Mouse (Mus musculus): ENCODE results near the gene Tnfsf8.

GRCm38 (mm10) chr4:63783826-63784225, 77.3 kb downstream of the Tnfsf8 start:
- TF ChIP-seq GATA1 (IDR thresholded peaks at IDR 0.05; ENCODE audit: low read length) (no peak), TAL1 (IDR thresholded peaks at IDR 0.05; ENCODE audit: low read length) (no peak)
